Comparison of ENCODE assay signal across 29 mouse cellular contexts in the genomic region with DNA sequence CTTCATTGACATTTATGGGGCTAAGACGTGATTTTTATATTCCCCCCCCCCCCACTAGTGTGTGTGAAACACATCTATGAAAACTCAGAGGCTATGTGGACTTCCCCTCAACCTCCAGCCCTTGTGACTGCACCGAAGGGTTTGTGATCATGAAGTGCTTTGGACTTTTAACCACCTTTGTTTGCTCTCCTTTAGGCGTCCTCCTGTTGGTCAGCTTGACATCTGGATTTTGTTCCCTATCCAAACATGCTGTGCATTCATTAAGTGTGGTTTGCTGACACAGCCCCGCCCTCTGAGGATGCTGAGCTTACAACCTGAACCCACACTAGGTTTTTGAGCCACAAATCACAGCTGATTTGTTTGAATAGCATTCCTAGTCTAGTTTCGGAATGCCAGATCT.
DNase-seq lines count a peak whose midpoint lies in the region; ATAC-seq lines count a peak whose summit lies in the region.
"Had no signal": no experiment of that assay in that cellular context is flagged by ENCODE, and none has a peak within 500 bp of the region (broad histone marks: within the 10 kb centered on the region; RNA-seq: fewer than 3 reads in every experiment).

No protein-coding gene starts in this region.

- H3K9me3 ChIP-seq in embryonic facial prominence, embryonic 10.5 days: no peaks in the 10 kb centered on the region
- H3K9me3 ChIP-seq in intestine, embryonic 16.5 days (ENCODE audit: control insufficient read depth, low read length): no peaks in the 10 kb centered on the region
- no peaks in the 10 kb centered on the region for H3K9me3 ChIP-seq in liver, embryonic 15.5 days (replicated peaks)
- H3K9me3 ChIP-seq: forebrain, embryonic 13.5 days; G1E; heart, embryonic 12.5 days; hindbrain, embryonic 13.5 days; kidney, embryonic 15.5 days; limb, embryonic 13.5 days had no signal

- H3K27ac ChIP-seq in embryonic facial prominence, embryonic 10.5 days (replicated peaks): peak overlapping the region; percentile 52
- H3K27ac ChIP-seq in intestine, embryonic 16.5 days (ENCODE audit: low read length): no peak overlapping the region
- H3K27ac ChIP-seq in liver, embryonic 15.5 days (replicated peaks): peak overlapping the region; percentile 71
- H3K27ac ChIP-seq: forebrain, embryonic 13.5 days; hindbrain, embryonic 13.5 days; kidney, embryonic 15.5 days; layer of hippocampus, adult 2 months; limb, embryonic 13.5 days had no signal

- no peaks in the 10 kb centered on the region for H3K36me3 ChIP-seq in embryonic facial prominence, embryonic 10.5 days (replicated peaks)
- H3K36me3 ChIP-seq in intestine, embryonic 16.5 days (ENCODE audit: control insufficient read depth, insufficient read depth, low read length): no peaks in the 10 kb centered on the region
- no peaks in the 10 kb centered on the region for H3K36me3 ChIP-seq in liver, embryonic 15.5 days (replicated peaks)
- H3K36me3 ChIP-seq: heart, embryonic 12.5 days; hindbrain, embryonic 13.5 days; kidney, embryonic 15.5 days; limb, embryonic 13.5 days had no signal

- no peak overlapping the region for H3K4me2 ChIP-seq in intestine, embryonic 16.5 days (ENCODE audit: low read depth, low read length)
- no peak overlapping the region for H3K4me2 ChIP-seq in liver, embryonic 15.5 days
- H3K4me2 ChIP-seq: forebrain, embryonic 13.5 days; heart, embryonic 12.5 days; hindbrain, embryonic 13.5 days; kidney, embryonic 15.5 days; limb, embryonic 13.5 days; lung, embryonic 14.5 days had no signal

- no peak for DNase-seq in embryonic facial prominence, embryonic 10.5 days (ENCODE audit: low spot score)
- peak; percentile 79 for DNase-seq in yolk sac, embryonic 10.5 days (ENCODE audit: low spot score)
- DNase-seq in thymus, postnatal 14 days: no peak
- no peak for DNase-seq in MN1 (ENCODE audit: low spot score)
- DNase-seq: adrenal gland, postnatal 10 days; cerebellum, adult 11 months; cerebellum, adult 9-10 months; gastrocnemius, postnatal 25 days; heart, adult 18-20 months; heart, postnatal 4 days; kidney, adult 18-20 months; kidney, postnatal 36 days; lung, embryonic 14.5 days; lung, postnatal 14 days; midbrain, embryonic 14.5 days; retina, postnatal 1 day; spleen, adult 18-20 months; thymus, adult 2 months; thymus, postnatal 4 days had no signal

- no peak overlapping the region for H3K9ac ChIP-seq in intestine, embryonic 16.5 days (ENCODE audit: low read depth, low read length)
- H3K9ac ChIP-seq in liver, embryonic 15.5 days: no peak overlapping the region
- H3K9ac ChIP-seq: forebrain, embryonic 13.5 days; heart, embryonic 12.5 days; hindbrain, embryonic 13.5 days; kidney, embryonic 15.5 days; limb, embryonic 13.5 days; lung, embryonic 14.5 days had no signal

- peaks cover 42% of the 10 kb centered on the region for H3K4me1 ChIP-seq in embryonic facial prominence, embryonic 10.5 days
- 0 out of 2 replicates have a peak, but pooled peaks cover 8% of the 10 kb centered on the region for H3K4me1 ChIP-seq in intestine, embryonic 16.5 days (ENCODE audit: control insufficient read depth, insufficient read depth, low read length)
- peaks cover 24% of the 10 kb centered on the region for H3K4me1 ChIP-seq in liver, embryonic 15.5 days (replicated peaks)

- H3K4me3 ChIP-seq in embryonic facial prominence, embryonic 10.5 days: no peak overlapping the region
- no peak overlapping the region for H3K4me3 ChIP-seq in intestine, embryonic 16.5 days (ENCODE audit: low read length)
- H3K4me3 ChIP-seq in liver, embryonic 15.5 days (replicated peaks): no peak overlapping the region
- H3K4me3 ChIP-seq: forebrain, embryonic 13.5 days; heart, embryonic 12.5 days; hindbrain, embryonic 13.5 days; kidney, embryonic 15.5 days; layer of hippocampus, adult 2 months; limb, embryonic 13.5 days had no signal

- 47% methylated on average over 5 of the region's 5 CpGs for WGBS in embryonic facial prominence, embryonic 10.5 days
- WGBS in intestine, embryonic 16.5 days: 63% methylated on average over 5 of the region's 5 CpGs
- 49% methylated on average over 5 of the region's 5 CpGs for WGBS in liver, embryonic 15.5 days (ENCODE audit: insufficient replicate concordance)

- ATAC-seq in intestine, embryonic 16.5 days: peak; percentile 36
- ATAC-seq in liver, embryonic 15.5 days (ENCODE audit: insufficient read depth): peak; percentile 75
- ATAC-seq: forebrain, embryonic 13.5 days; Patski had no signal

- H3K27me3 ChIP-seq in embryonic facial prominence, embryonic 10.5 days (replicated peaks; ENCODE audit: low read depth, poor library complexity, severe bottlenecking): no peaks in the 10 kb centered on the region
- no peaks in the 10 kb centered on the region for H3K27me3 ChIP-seq in intestine, embryonic 16.5 days (replicated peaks; ENCODE audit: control insufficient read depth, insufficient read depth, low read length)
- H3K27me3 ChIP-seq in liver, embryonic 15.5 days: no peaks in the 10 kb centered on the region
- H3K27me3 ChIP-seq: heart, embryonic 12.5 days; hindbrain, embryonic 13.5 days; kidney, embryonic 15.5 days; limb, embryonic 13.5 days; Patski had no signal
